In genomic region chr1:117113918-117114317, GRCm38 (mm10) we compare ENCODE assay signal across 17 mouse cellular contexts.
"Had no signal": no experiment of that assay in that cellular context is flagged by ENCODE, and none has a peak within 500 bp of the region (broad histone marks: within the 10 kb centered on the region; RNA-seq: fewer than 3 reads in every experiment).

No protein-coding gene starts in this region.

- H3K9ac ChIP-seq: neural tube, embryonic 12.5 days; neural tube, embryonic 13.5 days; neural tube, embryonic 15.5 days; stomach, embryonic 15.5 days had no signal

- H3K9me3 ChIP-seq: neural tube, embryonic 12.5 days; neural tube, embryonic 13.5 days; neural tube, embryonic 15.5 days; stomach, embryonic 15.5 days had no signal

- H3K4me2 ChIP-seq: neural tube, embryonic 12.5 days; neural tube, embryonic 13.5 days; neural tube, embryonic 15.5 days; stomach, embryonic 15.5 days had no signal

- H3K27ac ChIP-seq: neural tube, embryonic 12.5 days; neural tube, embryonic 13.5 days; neural tube, embryonic 15.5 days; stomach, embryonic 15.5 days; stomach, postnatal 0 days had no signal

- DNase-seq: retina, postnatal 1 day; right cerebral cortex, adult 18-20 months; right cerebral cortex, postnatal 14 days; right cerebral cortex, postnatal 25 days; right cerebral cortex, postnatal 4 days; spleen, adult 18-20 months; thymus, adult 18-20 months; thymus, adult 2 months; thymus, postnatal 14 days; thymus, postnatal 25 days; thymus, postnatal 36 days; thymus, postnatal 4 days had no signal

- H3K27me3 ChIP-seq: neural tube, embryonic 12.5 days; neural tube, embryonic 13.5 days; neural tube, embryonic 15.5 days; stomach, embryonic 15.5 days had no signal

- H3K36me3 ChIP-seq: neural tube, embryonic 12.5 days; neural tube, embryonic 13.5 days; neural tube, embryonic 15.5 days; stomach, embryonic 15.5 days had no signal

- H3K4me3 ChIP-seq: neural tube, embryonic 12.5 days; neural tube, embryonic 13.5 days; neural tube, embryonic 15.5 days; stomach, embryonic 15.5 days had no signal

- H3K4me1 ChIP-seq: neural tube, embryonic 12.5 days; neural tube, embryonic 13.5 days; neural tube, embryonic 15.5 days; stomach, embryonic 15.5 days had no signal
